Mouse (Mus musculus): ENCODE data around the gene Gbx1.

GRCm38 (mm10) chr5:24539571-24540296 is 12.7 kb upstream of the Gbx1 start:
- no peak for TF ChIP-seq CTCF (IDR thresholded peaks at IDR 0.05; ENCODE audit: borderline replicate concordance, extremely low read depth, insufficient read depth, insufficient read length)
- no peak for TF ChIP-seq POLR2A (IDR thresholded peaks at IDR 0.05; ENCODE audit: borderline replicate concordance, extremely low read depth, insufficient read depth, insufficient read length, poor library complexity, severe bottlenecking)
